Mouse (Mus musculus) right cerebral cortex, postnatal 4 days (tissue): ENCODE data around the gene Gm13199.
A peak's percentile ranks its signal among the peaks of the same experiment; 100 is the strongest.

Experiments
- DNase-seq: peaks from one replicate; pipeline ENCODE4 v3.0.0-alpha.2; 2022

The Gm13199 gene

GRCm38 (mm10) chr2:5862834-5863233 is at the start of gene Gm13199:
Gene Gm13199, minus strand, starts transcription at chr2:5862934.
- DNase-seq, result no peak

GRCm38 (mm10) chr2:5911282-5911965 is 48.7 kb upstream of the Gm13199 start:
- peak; percentile 16 for DNase-seq

GRCm38 (mm10) chr2:5906625-5907024 is 43.9 kb upstream of the Gm13199 start:
- DNase-seq, result peak; percentile 38

- DNase-seq, result peak; percentile 32
Observed at GRCm38 (mm10) chr2:5906092-5906491, 43.4 kb upstream of the Gm13199 start.

GRCm38 (mm10) chr2:5900145-5900544 is 37.4 kb upstream of the Gm13199 start:
- DNase-seq, result peak; percentile 13

- DNase-seq, result peak; percentile 100
Observed at GRCm38 (mm10) chr2:5894843-5895570, 32.3 kb upstream of the Gm13199 start, which contains the start of gene Sec61a2. Gene Sec61a2, minus strand, starts transcription at chr2:5895432.

- DNase-seq, result no peak
Observed at GRCm38 (mm10) chr2:5894296-5894695, 31.6 kb upstream of the Gm13199 start.

- no peak for DNase-seq
Observed at GRCm38 (mm10) chr2:5889412-5889811, 26.7 kb upstream of the Gm13199 start.

GRCm38 (mm10) chr2:5888865-5889264 is 26.1 kb upstream of the Gm13199 start:
- DNase-seq, result no peak

- DNase-seq, result no peak
Observed at GRCm38 (mm10) chr2:5877446-5877845, 14.7 kb upstream of the Gm13199 start.

GRCm38 (mm10) chr2:5869746-5870145 is 7.0 kb upstream of the Gm13199 start:
- DNase-seq, result no peak

GRCm38 (mm10) chr2:5867681-5868080 is 4.9 kb upstream of the Gm13199 start:
- DNase-seq, result no peak

- DNase-seq, result no peak
Observed at GRCm38 (mm10) chr2:5851866-5852265, 10.9 kb downstream of the Gm13199 start.

- DNase-seq, result no peak
Observed at GRCm38 (mm10) chr2:5851116-5851515, 11.6 kb downstream of the Gm13199 start.

- no peak for DNase-seq
Observed at GRCm38 (mm10) chr2:5845826-5846225, 16.9 kb downstream of the Gm13199 start.

- peak; percentile 76 for DNase-seq
Observed at GRCm38 (mm10) chr2:5844873-5845631, 17.7 kb downstream of the Gm13199 start, which contains the start of the genes Nudt5 and Cdc123. Gene Nudt5, plus strand, starts transcription at chr2:5845019. Gene Cdc123, minus strand, starts transcription at chr2:5845164.

GRCm38 (mm10) chr2:5844181-5844872 is 18.4 kb downstream of the Gm13199 start:
- no peak for DNase-seq

GRCm38 (mm10) chr2:5840815-5841214 is 21.9 kb downstream of the Gm13199 start:
- no peak for DNase-seq

GRCm38 (mm10) chr2:5825265-5825913 is 37.3 kb downstream of the Gm13199 start:
- no peak for DNase-seq

- DNase-seq, result no peak
Observed at GRCm38 (mm10) chr2:5824685-5825084, 38.0 kb downstream of the Gm13199 start.

- no peak for DNase-seq
Observed at GRCm38 (mm10) chr2:5824213-5824612, 38.5 kb downstream of the Gm13199 start.

- no peak for DNase-seq
Observed at GRCm38 (mm10) chr2:5822449-5822848, 40.3 kb downstream of the Gm13199 start.
